Mouse (Mus musculus) testis, adult 2 months (tissue): ENCODE measurements at regions not wholly inside any gene's neighbourhood (a gene's known extent, or its start where the extent isn't known, plus 50 kb on each side); places are given as distances from the start of the nearest gene placed in this dataset.

Experiments used
- CTCF ChIP-seq: fragments of 200-500 bp; IDR thresholded peaks from 2 replicates; pipeline ENCODE4 v1.5.1; 2012; ENCODE audit warnings: low read depth, mild to moderate bottlenecking, inconsistent platforms, low read length, moderate library complexity; ENCODE audit not compliant: control insufficient read depth, insufficient read depth, insufficient replicate concordance
- POLR2A ChIP-seq: fragments of 200-500 bp; IDR thresholded peaks from 2 replicates; pipeline ENCODE4 v1.6.1; 2012; ENCODE audit warnings: low read depth, mild to moderate bottlenecking, inconsistent platforms, low read length, moderate library complexity; ENCODE audit not compliant: control insufficient read depth

- TF ChIP-seq CTCF (no peak), POLR2A (no peak)
Measured at GRCm38 (mm10) chr6:100165746-100166145, 121.5 kb downstream of the Rybp start.
